Mouse (Mus musculus) common myeloid progenitor, adult 5-6 weeks (primary cell): ENCODE measurements at regions not wholly inside any gene's neighbourhood (a gene's known extent, or its start where the extent isn't known, plus 50 kb on each side); places are given as distances from the start of the nearest gene placed in this dataset.

Source experiments
- ATAC-seq: replicated peaks from 2 replicates; pipeline ENCODE4 v1.8.0; 2016; ENCODE audit warnings: low read depth, mild to moderate bottlenecking, moderate TSS enrichment, inconsistent platforms; ENCODE audit not compliant: poor library complexity, severe bottlenecking

- no peak for ATAC-seq
These were observed 310.5 kb upstream of the Paip1 start for GRCm38 (mm10) chr13:119117906-119118305.

GRCm38 (mm10) chr13:119118382-119118781 is 310.0 kb upstream of the Paip1 start:
- ATAC-seq: no peak

- no peak for ATAC-seq
These were observed 288.0 kb upstream of the Paip1 start for GRCm38 (mm10) chr13:119140436-119140835.

GRCm38 (mm10) chr13:119143351-119143750 is 285.1 kb upstream of the Paip1 start:
- no peak for ATAC-seq

GRCm38 (mm10) chr13:119145713-119146112 is 282.7 kb upstream of the Paip1 start:
- no peak for ATAC-seq

- no peak for ATAC-seq
These were observed 280.7 kb upstream of the Paip1 start for GRCm38 (mm10) chr13:119147701-119148100.

- ATAC-seq: no peak
These were observed 279.3 kb upstream of the Paip1 start for GRCm38 (mm10) chr13:119149141-119149540.

- no peak for ATAC-seq
These were observed 277.4 kb upstream of the Paip1 start for GRCm38 (mm10) chr13:119150847-119151548.

GRCm38 (mm10) chr13:119177753-119178152 is 250.6 kb upstream of the Paip1 start:
- peak; percentile 56 for ATAC-seq

- ATAC-seq: no peak
These were observed 250.2 kb upstream of the Paip1 start for GRCm38 (mm10) chr13:119178212-119178611.

- ATAC-seq: no peak
These were observed 249.1 kb upstream of the Paip1 start for GRCm38 (mm10) chr13:119179157-119179920.

GRCm38 (mm10) chr13:119184322-119184877 is 244.0 kb upstream of the Paip1 start:
- ATAC-seq: no peak

GRCm38 (mm10) chr13:119185567-119186143 is 242.7 kb upstream of the Paip1 start:
- no peak for ATAC-seq

GRCm38 (mm10) chr13:119231556-119231955 is 196.8 kb upstream of the Paip1 start:
- ATAC-seq: no peak

- ATAC-seq: peak; percentile 96
These were observed 196.0 kb upstream of the Paip1 start for GRCm38 (mm10) chr13:119232100-119233029.

GRCm38 (mm10) chr13:119233030-119233385 is 195.4 kb upstream of the Paip1 start:
- 0 out of 2 replicates have a peak, but pooled peaks have one; percentile 6 for ATAC-seq

GRCm38 (mm10) chr13:119233869-119234268 is 194.5 kb upstream of the Paip1 start:
- no peak for ATAC-seq

GRCm38 (mm10) chr13:119242358-119242757 is 186.0 kb upstream of the Paip1 start:
- no peak for ATAC-seq

GRCm38 (mm10) chr13:119247101-119247500 is 181.3 kb upstream of the Paip1 start:
- ATAC-seq: no peak

GRCm38 (mm10) chr13:119252006-119252405 is 176.4 kb upstream of the Paip1 start:
- ATAC-seq: no peak
